Mouse (Mus musculus) hindbrain, embryonic 16.5 days (tissue): ENCODE measurements around the gene Tpsg1. TPM values are rescaled to one million over a fixed set of nuclear protein-coding genes. Genes with fewer than 3 reads are reported as not detected.

Experiments used
- ATAC-seq: fragments of 200-750 bp; cut with Nextera tagmentation; 2 replicates; pipeline ENCODE4 v1.8.0; 2017; ENCODE audit warnings: moderate TSS enrichment, moderate library complexity
- H3K27ac ChIP-seq: fragments of 300-500 bp; sonication (generic); 2 replicates; pipeline ENCODE4 v1.5.1; 2014; ENCODE audit warnings: low read depth, mild to moderate bottlenecking, control low read depth, low read length, moderate library complexity
- H3K27me3 ChIP-seq: fragments of 300-500 bp; sonication (generic); replicated peaks from 2 replicates; pipeline ENCODE4 v1.6.1; 2014; ENCODE audit warnings: low read length; ENCODE audit not compliant: control insufficient read depth, insufficient read depth
- H3K36me3 ChIP-seq: fragments of 300-500 bp; sonication (generic); 2 replicates; pipeline ENCODE4 v1.6.1; 2014; ENCODE audit warnings: mild to moderate bottlenecking, low read length, moderate library complexity, mixed read lengths; ENCODE audit not compliant: control insufficient read depth, insufficient read depth
- H3K4me1 ChIP-seq: fragments of 300-500 bp; sonication (generic); 2 replicates; pipeline ENCODE4 v1.6.1; 2014; ENCODE audit warnings: low read depth, low read length; ENCODE audit not compliant: control insufficient read depth, insufficient read depth
- H3K4me2 ChIP-seq: fragments of 300-500 bp; sonication (generic); 2 replicates; pipeline ENCODE4 v1.6.1; 2014; ENCODE audit warnings: mild to moderate bottlenecking, low read length, control low read depth, moderate library complexity
- H3K4me3 ChIP-seq: fragments of 300-500 bp; sonication (generic); 2 replicates; pipeline ENCODE4 v1.5.1; 2014; ENCODE audit warnings: mild to moderate bottlenecking, low read length, control low read depth, moderate library complexity
- H3K9ac ChIP-seq: fragments of 300-500 bp; sonication (generic); 2 replicates; pipeline ENCODE4 v1.6.1; 2014; ENCODE audit warnings: low read depth, mild to moderate bottlenecking, control low read depth, low read length, moderate library complexity
- H3K9me3 ChIP-seq: fragments of 300-500 bp; sonication (generic); 2 replicates; pipeline ENCODE4 v1.6.1; 2014; ENCODE audit warnings: mild to moderate bottlenecking, low read length, moderate library complexity; ENCODE audit not compliant: control insufficient read depth
- WGBS: fragments of 180-500 bp; shearing (Covaris S2); extraction: QIAGEN DNeasy Blood & Tissue Kit; methylation state at CpG from one replicate; pipeline ENCODE4 v1.1.7; 2014; 5-methylcytosine and 5-hydroxymethylcytosine counted together
- polyA plus RNA-seq: library from polyadenylated mRNA; unstranded; fragments of >200 nt; fragmentation: Nextera tagmentation; extraction: Ambion mirVana; gene quantifications from 2 replicates; pipeline ENCODE4 v1.2.1, GENCODE M21; 2015

Gene Tpsg1
- polyA plus RNA-seq, 1 experiment from 2014 or later, result 0.43 TPM

DNA sequence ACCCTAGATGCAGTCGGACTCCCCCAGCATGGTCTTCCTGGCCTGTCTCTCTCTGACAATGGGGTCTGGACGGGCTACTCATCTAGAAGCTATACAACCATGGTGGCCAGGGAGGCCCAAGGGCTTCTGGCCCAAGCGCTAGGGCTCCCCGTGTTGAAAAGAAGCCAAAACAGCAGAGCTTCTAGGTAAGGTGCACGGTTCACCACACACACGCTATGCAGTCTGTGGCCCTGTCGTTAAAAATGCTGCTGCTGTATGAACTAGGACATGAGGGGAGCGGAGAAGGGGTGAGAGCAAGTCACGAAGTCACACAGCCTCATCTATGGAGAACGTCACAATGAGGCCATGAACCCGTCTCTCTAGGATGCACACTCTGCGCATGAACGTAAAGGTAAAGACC is 33.2 kb downstream of the Tpsg1 start:
- H3K4me3 ChIP-seq, result no peak overlapping the region
- peaks cover 44% of the 10 kb centered on the region for H3K4me1 ChIP-seq
- H3K36me3 ChIP-seq, result no peaks in the 10 kb centered on the region
- WGBS, result 80% methylated on average over 13 of the region's 13 CpGs
- H3K9me3 ChIP-seq, result no peaks in the 10 kb centered on the region
- ATAC-seq, result no peak
- no peaks in the 10 kb centered on the region for H3K27me3 ChIP-seq
- H3K9ac ChIP-seq, result no peak overlapping the region
- no peak overlapping the region for H3K4me2 ChIP-seq
- no peak overlapping the region for H3K27ac ChIP-seq

GRCm38 (mm10) chr17:25404190-25404589 is 35.1 kb downstream of the Tpsg1 start:
- ATAC-seq, result no peak; the same call in 1 of the 2 replicates
- Histone ChIP-seq H3K36me3 (no peaks in the 10 kb centered on the region), H3K9ac (no peak overlapping the region), H3K9me3 (no peaks in the 10 kb centered on the region), H3K4me1 (peaks cover 42% of the 10 kb centered on the region), H3K27me3 (no peaks in the 10 kb centered on the region), H3K4me2 (no peak overlapping the region), H3K27ac (no peak overlapping the region), H3K4me3 (no peak overlapping the region)
- WGBS, result 35% methylated on average over 3 of the region's 3 CpGs

- Histone ChIP-seq H3K4me2 (no peak overlapping the region), H3K27ac (0 out of 2 replicates have a peak overlapping the region, but pooled peaks have one; percentile 11), H3K9me3 (no peaks in the 10 kb centered on the region), H3K4me3 (no peak overlapping the region), H3K4me1 (peaks cover 45% of the 10 kb centered on the region), H3K9ac (peak overlapping the region; percentile 41; the same call in 1 of the 2 replicates), H3K36me3 (no peaks in the 10 kb centered on the region), H3K27me3 (no peaks in the 10 kb centered on the region)
- WGBS, result 10% methylated on average over 10 of the region's 10 CpGs
- ATAC-seq, result no peak
Measured at GRCm38 (mm10) chr17:25405224-25405895, 36.3 kb downstream of the Tpsg1 start.

GRCm38 (mm10) chr17:25406011-25406441 is 37.0 kb downstream of the Tpsg1 start:
- peaks cover 51% of the 10 kb centered on the region for H3K4me1 ChIP-seq
- no peaks in the 10 kb centered on the region for H3K9me3 ChIP-seq
- H3K36me3 ChIP-seq, result no peaks in the 10 kb centered on the region
- H3K27ac ChIP-seq, result no peak overlapping the region
- no peak overlapping the region for H3K9ac ChIP-seq
- H3K27me3 ChIP-seq, result no peaks in the 10 kb centered on the region
- 11% methylated on average over 6 of the region's 6 CpGs for WGBS
- ATAC-seq, result no peak
- no peak overlapping the region for H3K4me3 ChIP-seq
- no peak overlapping the region for H3K4me2 ChIP-seq

DNA sequence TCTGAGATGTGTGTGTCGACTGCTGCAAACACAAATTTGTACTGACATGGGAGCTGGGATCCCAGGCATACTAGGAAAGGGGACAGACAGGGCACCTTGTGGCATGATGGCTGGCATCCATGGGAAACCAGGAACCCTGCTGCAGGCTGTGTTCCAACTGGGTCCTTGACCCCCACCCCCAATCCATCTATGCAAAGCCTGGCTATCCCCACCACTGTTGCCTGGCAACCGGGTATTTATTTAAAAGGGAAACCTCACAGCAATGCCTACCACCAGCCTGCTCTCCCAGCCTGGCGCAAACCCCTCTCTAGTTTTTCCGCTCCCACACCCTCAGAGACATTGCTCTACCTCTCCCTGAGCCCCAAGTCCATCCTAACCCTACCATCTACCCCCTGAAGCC is 38.3 kb downstream of the Tpsg1 start:
- peak overlapping the region; percentile 31; the same call in 1 of the 2 replicates for H3K27ac ChIP-seq
- no peaks in the 10 kb centered on the region for H3K27me3 ChIP-seq
- H3K9me3 ChIP-seq, result no peaks in the 10 kb centered on the region
- H3K4me2 ChIP-seq, result no peak overlapping the region
- H3K9ac ChIP-seq, result no peak overlapping the region
- H3K4me3 ChIP-seq, result no peak overlapping the region
- ATAC-seq, result no peak
- WGBS, result 57% methylated on average over 4 of the region's 4 CpGs
- no peaks in the 10 kb centered on the region for H3K36me3 ChIP-seq
- H3K4me1 ChIP-seq, result peaks cover 53% of the 10 kb centered on the region

DNA sequence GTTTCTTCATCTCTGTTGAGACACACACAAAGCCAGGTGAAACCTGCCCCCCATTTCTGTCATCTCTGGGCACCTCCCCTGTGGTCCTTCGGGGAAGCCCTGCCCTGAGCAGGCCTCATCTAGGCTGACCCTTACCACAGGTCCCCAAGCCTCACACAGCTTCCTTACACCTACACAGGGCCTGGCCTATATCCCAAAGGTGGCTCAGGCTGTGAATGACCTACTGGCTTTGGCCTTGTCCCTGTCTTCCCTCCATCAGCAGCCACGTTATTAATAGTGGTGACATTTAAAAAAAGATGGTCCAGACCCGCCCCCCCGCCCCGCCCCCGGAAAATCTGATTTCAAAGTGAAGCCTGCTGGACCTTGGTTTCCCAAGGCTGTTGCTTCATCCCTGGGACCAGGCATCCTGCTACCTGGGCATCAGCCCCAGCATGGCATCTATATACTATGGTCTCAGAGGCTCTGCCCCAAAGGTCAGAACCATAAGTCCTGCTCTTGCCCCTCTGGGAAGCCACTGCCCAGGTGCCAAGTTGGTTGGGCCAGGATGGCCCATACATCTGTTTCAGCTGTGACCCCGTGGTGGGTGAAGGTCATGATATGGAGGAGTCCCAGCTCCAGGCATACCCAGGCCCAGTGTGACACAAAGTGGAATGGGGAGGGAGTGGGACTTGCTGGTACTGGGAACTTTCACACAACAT is 39.4 kb downstream of the Tpsg1 start:
- H3K27me3 ChIP-seq, result no peaks in the 10 kb centered on the region
- no peaks in the 10 kb centered on the region for H3K36me3 ChIP-seq
- H3K27ac ChIP-seq, result no peak overlapping the region
- no peak overlapping the region for H3K4me2 ChIP-seq
- no peak overlapping the region for H3K9ac ChIP-seq
- WGBS, result 86% methylated on average over 7 of the region's 7 CpGs
- H3K4me1 ChIP-seq, result peaks cover 53% of the 10 kb centered on the region
- no peak for ATAC-seq
- no peaks in the 10 kb centered on the region for H3K9me3 ChIP-seq
- no peak overlapping the region for H3K4me3 ChIP-seq

- peak overlapping the region; percentile 13; the same call in 1 of the 2 replicates for H3K27ac ChIP-seq
- 46% methylated on average over 7 of the region's 7 CpGs for WGBS
- H3K4me2 ChIP-seq, result no peak overlapping the region
- no peaks in the 10 kb centered on the region for H3K36me3 ChIP-seq
- no peak overlapping the region for H3K4me3 ChIP-seq
- H3K9ac ChIP-seq, result no peak overlapping the region
- ATAC-seq, result no peak
- no peaks in the 10 kb centered on the region for H3K9me3 ChIP-seq
- H3K27me3 ChIP-seq, result no peaks in the 10 kb centered on the region
- peaks cover 53% of the 10 kb centered on the region for H3K4me1 ChIP-seq
Measured at GRCm38 (mm10) chr17:25409621-25410020, 40.5 kb downstream of the Tpsg1 start.

DNA sequence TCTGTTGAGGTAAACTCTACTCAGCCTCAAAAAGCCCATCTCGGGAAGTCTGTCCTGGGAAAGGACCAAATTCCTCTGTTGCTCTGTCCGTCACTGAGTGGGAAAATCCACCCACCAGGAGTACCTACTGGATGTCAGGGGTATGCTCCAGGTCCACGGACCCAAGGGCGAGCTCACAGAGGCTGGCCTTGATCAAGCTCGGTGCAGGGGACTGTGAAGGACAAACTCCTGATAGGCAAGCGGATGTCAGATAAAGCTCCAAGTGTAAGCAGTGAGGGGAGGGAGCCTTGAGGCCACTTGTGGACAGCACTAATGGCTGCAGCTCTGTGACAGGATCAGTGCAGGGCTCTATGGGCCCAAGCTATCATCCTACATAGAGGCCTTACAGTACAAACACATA is 41.1 kb downstream of the Tpsg1 start:
- no peaks in the 10 kb centered on the region for H3K27me3 ChIP-seq
- no peak for ATAC-seq
- no peak overlapping the region for H3K9ac ChIP-seq
- H3K4me1 ChIP-seq, result peaks cover 52% of the 10 kb centered on the region
- H3K9me3 ChIP-seq, result no peaks in the 10 kb centered on the region
- WGBS, result 77% methylated on average over 6 of the region's 6 CpGs
- no peak overlapping the region for H3K4me3 ChIP-seq
- H3K36me3 ChIP-seq, result no peaks in the 10 kb centered on the region
- H3K4me2 ChIP-seq, result no peak overlapping the region
- no peak overlapping the region for H3K27ac ChIP-seq

- Histone ChIP-seq H3K27ac (peak overlapping the region; percentile 13; the same call in 1 of the 2 replicates), H3K4me2 (no peak overlapping the region), H3K4me1 (peaks cover 52% of the 10 kb centered on the region), H3K36me3 (no peaks in the 10 kb centered on the region), H3K9ac (no peak overlapping the region), H3K27me3 (no peaks in the 10 kb centered on the region), H3K9me3 (no peaks in the 10 kb centered on the region), H3K4me3 (no peak overlapping the region)
- ATAC-seq, result no peak
- 17% methylated on average over 7 of the region's 7 CpGs for WGBS
Measured at GRCm38 (mm10) chr17:25410786-25411185, 41.7 kb downstream of the Tpsg1 start.
